Mouse (Mus musculus): Measurements from ENCODE around the gene Brox. TPM values are rescaled to one million over a fixed set of nuclear protein-coding genes. Genes with fewer than 3 reads are reported as not detected.

Gene Brox
- polyA plus RNA-seq (2017; shearing (Covaris generic)), result 69.4 TPM

DNA sequence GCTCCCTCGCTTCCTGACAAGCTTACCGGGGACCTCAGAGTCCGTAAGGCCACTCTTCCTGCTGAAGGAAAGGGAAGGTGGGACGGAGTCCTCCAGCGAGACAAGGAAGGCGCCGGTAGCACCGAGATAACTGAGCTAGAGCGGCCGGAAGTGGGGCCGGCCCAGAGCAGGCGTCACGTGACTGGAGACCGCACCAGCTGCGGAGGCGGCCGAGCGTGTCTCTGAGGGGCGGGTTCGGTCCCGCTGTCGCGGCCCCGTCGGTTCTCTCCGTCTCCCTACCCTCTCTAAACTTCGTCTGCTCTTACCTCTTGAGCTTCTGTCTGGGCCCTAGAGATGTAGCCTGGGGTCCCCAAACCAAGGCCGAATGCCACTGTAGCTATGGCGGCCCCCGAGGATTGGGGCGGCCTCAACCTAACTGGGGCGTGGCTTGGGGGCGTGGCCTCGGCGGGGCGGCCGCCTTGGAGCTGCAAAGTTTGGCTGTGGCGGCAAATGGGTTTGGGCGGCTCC is at the start of gene Brox:
TSS of gene Brox (minus strand) at position 393 of the 507 bp plus-strand sequence.

DNA sequence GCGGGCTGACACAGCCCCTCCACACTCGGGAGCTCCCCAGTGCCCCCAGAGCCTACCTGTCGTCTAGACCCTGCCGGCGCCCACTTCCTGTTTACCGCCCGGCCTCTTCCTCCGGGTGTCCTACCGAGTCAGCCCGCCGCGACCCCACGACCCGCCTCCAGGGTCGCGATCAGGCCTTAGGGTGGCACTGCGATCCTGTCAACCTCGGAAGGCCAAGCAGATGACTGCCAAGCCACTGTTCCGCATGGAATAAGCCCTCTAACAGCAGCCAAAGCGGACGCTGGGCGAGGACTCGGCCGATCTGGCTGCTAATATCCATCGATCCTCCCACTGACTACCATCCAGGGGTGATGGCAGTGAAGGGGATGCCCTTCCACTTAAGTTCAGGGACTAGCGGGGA is 604 bp downstream of the Brox start, which contains the start of gene Aida:
TSS of gene Aida (plus strand) at position 126 of the 400 bp plus-strand sequence.

Other genes with a start within 250 kb of the Brox start
- gene Disp1, start 75.7 kb downstream of the Brox start, polyA plus RNA-seq (2017; shearing (Covaris generic)), result 20.9 TPM
- 28.2 TPM for gene Aida, start 679 bp downstream of the Brox start, polyA plus RNA-seq (2017; shearing (Covaris generic))
- gene Mia3, start 72.3 kb upstream of the Brox start, polyA plus RNA-seq (2017; shearing (Covaris generic)), result 219 TPM
- 27.5 TPM for gene Taf1a, start 91.7 kb upstream of the Brox start, polyA plus RNA-seq (2017; shearing (Covaris generic))
- 0.12 TPM for gene Hhipl2, start 120.9 kb upstream of the Brox start, polyA plus RNA-seq (2017; shearing (Covaris generic))